Mouse (Mus musculus): ENCODE measurements around the gene Tent4a.

The Tent4a gene

DNA sequence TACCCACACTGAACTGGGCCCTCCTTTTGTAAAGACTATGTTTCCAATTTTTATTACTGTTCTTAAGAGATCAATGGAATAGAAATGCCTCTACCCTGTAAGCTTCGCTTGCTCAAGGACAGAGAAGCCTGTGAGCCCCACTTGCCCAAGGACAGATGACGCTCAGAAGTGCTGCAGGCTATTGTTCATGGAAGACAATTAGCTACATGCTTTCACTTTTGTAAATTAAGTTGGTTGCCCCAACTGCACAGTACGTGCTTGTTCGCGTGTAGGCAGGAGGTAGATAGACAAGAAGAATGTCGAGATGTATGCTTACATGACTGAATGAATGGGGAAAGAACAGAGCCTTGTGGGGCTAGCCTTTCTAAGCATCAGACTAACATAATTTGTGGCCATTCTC, 55.7 kb downstream of the Tent4a start:
- DNase-seq (ENCODE audit: low spot score in 2 of 2) = no peak

DNA sequence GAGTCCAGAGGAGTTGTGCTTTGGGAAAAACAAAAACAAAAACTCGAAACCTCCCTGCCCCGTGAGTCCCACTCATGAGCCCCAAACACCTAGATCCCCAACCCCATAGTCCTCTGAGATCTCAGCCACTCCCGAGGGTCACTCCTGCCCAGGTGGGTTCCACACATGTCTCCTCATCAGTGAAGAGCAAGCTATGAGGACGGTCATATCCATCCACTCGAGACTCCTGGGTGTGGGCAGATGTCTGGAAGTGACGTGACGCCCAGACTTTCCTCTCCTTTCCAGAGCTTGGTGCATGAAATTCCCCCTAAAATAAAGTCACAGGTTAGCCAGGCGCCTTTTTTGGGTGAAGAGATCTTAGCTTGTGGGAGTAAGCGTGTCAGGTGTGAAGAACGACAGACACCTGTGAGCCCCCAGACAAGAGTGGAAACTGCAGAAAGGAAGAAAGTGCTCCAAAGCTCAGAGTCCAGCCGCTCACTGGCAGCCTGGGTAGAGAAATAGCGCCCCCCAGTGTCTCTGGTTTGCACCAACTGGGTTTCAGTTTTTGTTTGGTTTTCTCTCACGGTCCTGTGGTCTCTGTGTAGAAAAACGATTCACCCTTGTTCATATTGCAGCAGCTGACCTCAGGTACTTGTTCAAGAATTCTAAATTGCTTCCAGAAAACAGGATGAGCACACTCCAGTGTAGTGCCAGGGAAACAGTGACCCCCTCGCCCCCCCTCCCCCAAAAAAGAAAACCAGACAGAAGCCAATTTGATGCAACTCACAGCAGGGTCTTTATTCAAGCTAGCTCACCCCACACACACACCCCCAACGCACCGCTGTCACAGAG, 73.6 kb downstream of the Tent4a start:
- DNase-seq (ENCODE audit: low spot score in 2 of 2) = peak in 1 of 2 experiments; percentile 79

DNA sequence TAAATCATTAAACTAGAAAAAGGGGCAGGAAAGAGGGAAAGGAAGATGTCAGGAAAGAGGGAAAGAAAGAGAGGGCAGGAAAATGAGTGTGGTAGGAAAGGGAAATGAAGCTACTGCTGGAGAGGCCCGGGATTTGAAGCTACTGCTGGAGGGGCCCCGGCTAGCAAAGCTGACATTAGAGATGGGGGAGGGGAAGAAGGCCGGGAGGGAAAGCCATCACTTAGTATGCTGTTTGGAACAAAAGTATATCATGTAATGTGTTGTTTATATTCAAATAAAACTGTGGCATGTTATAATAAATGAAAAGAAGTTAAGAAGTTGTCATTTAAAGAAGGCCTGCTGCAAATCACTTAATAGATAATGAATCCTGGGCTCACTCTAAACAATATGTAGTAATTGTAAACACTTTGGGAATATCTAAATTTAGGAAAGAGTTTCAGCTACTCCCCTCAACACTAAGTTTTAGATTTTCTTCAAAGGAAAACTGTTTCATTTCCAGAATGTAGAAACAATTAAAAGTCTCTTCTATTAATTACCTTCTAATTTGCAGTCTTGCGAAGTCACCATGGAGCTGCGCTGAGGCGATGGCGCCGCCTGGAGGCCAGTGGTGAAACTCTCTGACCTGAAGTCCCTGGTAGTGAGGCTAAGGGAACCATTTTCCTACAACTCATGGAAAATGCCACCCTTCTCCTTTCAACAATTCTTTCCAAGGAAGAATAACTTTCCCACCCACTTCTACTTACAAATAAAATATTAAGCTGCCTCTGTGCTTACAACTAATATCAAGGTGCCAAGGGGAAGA, 74.6 kb downstream of the Tent4a start:
- peak in 1 of 2 experiments; percentile 71 for DNase-seq (ENCODE audit: low spot score in 2 of 2)

DNA sequence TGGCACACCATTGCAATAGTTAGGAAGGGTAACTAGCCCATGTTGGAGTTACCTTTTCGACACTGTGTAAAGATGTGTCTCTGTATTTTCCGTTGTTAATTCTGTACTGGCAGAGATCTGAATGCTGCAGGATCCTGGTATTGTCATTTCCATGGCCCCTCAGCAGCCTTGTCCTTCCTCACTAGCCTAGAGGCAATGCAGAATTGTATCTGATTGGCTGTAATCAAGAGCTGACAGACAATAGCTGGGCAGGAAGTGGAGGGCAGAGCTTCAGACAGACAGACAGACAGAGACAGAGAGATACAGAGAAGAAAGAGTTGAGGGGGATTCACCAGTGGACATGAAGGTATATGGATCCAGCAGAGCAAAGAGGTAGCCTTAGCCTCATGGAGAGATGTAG, 75.5 kb downstream of the Tent4a start:
- DNase-seq (ENCODE audit: low spot score in 2 of 2) = no peak

DNA sequence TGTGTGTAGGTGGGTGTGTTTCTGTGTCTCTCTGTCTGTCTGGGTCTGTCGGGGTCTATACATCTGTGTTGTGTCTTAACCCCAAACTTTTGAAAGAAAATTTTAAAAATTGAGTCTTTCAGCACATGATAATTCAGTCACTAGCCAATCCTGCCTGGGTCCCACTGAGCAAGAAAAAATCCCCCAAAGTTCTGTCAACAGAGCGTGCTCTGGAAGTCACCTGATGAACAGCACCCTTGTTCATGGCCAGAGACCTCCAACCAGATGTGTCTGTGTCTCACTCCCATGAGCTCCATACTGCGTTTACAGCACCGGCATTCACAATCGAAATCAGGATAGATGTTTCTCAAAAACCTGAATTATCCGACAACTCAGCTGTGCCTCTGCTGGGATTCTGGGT, 76.0 kb downstream of the Tent4a start:
- DNase-seq (ENCODE audit: low spot score in 2 of 2) = no peak

DNA sequence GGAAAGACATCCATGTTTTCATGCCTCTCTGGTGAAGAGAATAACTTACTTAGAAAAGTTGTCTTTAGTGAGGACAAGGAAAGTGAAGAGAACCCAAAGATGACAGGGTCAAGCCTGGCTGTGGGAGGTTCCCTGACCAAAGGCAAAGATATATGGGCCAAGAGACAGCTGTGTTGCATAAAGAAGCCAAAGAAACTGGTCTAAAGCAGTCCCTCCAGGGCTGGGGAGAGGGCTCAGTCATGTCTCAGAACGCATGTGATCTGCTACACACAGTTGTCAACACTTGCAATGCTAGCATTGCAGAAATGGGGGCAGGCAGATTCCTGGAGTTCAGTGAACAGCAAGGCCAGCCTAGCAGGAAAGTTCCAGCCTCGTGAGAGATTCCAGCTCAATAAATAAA, 77.3 kb downstream of the Tent4a start:
- no peak for DNase-seq (ENCODE audit: low spot score in 2 of 2)

DNA sequence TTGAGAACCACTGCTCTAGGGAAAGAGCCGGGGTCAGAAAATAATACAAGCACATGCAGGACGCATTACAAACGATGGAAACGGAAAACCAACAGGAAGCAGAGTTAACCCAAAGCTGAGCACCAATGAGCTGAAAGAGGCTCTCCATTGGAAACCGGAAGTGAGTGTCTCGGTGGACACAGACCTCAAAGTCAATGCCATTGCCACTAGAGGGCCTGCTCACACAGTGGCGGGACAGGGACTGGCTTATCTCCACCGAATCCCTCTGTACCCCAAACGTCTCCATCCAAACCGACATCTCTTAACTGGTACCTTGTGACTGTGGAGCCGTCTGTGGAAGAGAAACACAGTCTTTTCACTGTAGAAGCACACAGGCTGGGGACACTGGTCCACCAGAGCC, 77.8 kb downstream of the Tent4a start:
- no peak for DNase-seq (ENCODE audit: low spot score in 2 of 2)

DNA sequence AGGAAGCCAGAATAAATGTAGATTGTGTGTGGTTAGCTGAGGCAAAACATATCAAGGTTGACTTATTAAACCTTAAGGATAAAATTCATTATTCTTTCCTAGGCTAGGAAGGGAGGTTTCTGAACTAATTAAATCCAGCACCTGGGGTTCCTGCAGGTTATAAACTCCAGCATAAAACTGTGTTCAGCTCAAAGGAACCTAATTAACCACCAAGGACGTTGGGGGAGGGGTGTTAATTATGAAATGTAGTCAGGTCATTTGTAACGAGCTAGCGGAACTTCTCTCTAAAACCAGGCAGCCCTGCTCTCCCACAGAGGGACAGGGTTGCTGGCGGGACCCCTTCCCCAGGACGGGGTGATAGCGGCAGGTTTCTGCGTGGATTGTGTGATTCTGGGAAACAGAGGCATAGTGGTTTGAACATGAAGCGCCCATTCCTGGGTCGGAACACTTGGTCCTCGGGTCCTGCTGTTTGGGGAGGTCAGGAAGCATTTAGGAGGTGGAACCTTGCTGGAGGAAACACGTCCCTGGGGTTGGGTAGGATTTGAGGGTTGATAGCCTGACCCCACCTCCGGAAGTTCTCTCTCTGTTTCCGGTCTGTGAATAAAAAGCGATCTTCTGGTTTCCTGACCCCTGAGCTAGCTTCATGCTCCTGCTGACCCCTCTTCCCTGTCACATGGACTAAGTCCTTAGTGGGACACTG, 78.8 kb downstream of the Tent4a start:
- DNase-seq (ENCODE audit: low spot score in 2 of 2) = no peak

Measured in left cerebral cortex, adult 9 months (tissue).